Mouse (Mus musculus): ENCODE data around the gene Rpl4. TPM values are rescaled to one million over a fixed set of nuclear protein-coding genes. Genes with fewer than 3 reads are reported as not detected.

Gene Rpl4
- polyA plus RNA-seq, 1 experiment from 2014 or later = 693 TPM

DNA sequence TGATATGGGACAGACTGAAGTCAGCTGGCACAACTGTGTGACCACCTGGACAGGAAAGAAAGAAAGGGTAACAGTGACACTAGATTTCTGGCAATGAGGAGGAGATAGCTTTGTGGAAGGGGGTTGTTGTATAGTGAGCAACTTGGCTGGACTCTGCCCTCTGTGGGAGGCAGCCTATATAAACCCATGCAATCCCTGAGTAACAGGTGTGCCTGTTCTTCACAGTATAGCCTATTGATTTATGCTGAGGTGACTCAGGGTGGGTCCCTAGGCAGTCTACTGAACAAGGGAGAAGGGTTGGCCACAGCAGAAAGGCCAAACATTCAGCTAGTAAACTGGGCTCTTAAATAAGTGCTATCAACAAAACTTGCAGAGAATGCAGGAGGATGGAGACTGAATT, 52.6 kb downstream of the Rpl4 start:
- Histone ChIP-seq H3K27ac (ENCODE audit: low read length) (no peak overlapping the region), H3K4me3 (ENCODE audit: low read depth, low read length) (no peak overlapping the region), H3K9me3 (ENCODE audit: low read length) (no peaks in the 10 kb centered on the region), H3K4me2 (replicated peaks; ENCODE audit: low read depth, low read length) (no peak overlapping the region), H3K27me3 (replicated peaks; ENCODE audit: insufficient read depth, low read length) (no peaks in the 10 kb centered on the region), H3K36me3 (ENCODE audit: insufficient read depth, low read length) (no peaks in the 10 kb centered on the region), H3K9ac (replicated peaks; ENCODE audit: low read depth) (no peak overlapping the region), H3K4me1 (ENCODE audit: insufficient read depth, low read depth, low read length) (no peaks in the 10 kb centered on the region; the same call in 1 of the 2 replicates)
- DNase-seq (ENCODE audit: low spot score) (no peak), ATAC-seq (no peak)
- TF ChIP-seq CTCF (IDR thresholded peaks at IDR 0.05) = no peak
- TF ChIP-seq EP300 (IDR thresholded peaks at IDR 0.05) = no peak

DNA sequence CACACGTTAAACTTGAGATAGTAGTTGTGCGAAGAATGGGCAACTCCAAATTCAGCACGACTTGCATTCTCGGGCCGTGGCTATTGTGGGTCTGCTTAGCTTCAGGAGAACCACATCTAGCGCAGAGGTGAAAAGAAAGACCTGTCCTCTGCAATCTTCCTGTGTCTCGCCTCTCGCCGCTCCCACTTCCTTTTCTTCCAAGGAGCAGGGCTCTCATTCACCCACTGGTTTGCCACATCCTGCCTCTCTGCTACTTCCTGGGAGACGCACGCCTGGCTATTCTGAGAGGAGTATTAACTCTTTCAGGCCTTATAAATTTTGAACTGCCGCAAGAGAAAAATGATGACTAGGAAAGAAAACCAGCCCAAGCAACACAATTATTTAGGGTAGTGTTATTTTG, 54.6 kb downstream of the Rpl4 start:
- Histone ChIP-seq H3K9me3 (ENCODE audit: low read length) (no peaks in the 10 kb centered on the region), H3K4me3 (ENCODE audit: low read depth, low read length) (no peak overlapping the region), H3K4me2 (replicated peaks; ENCODE audit: low read depth, low read length) (peak overlapping the region; percentile 11; the same call in 1 of the 2 replicates), H3K27me3 (replicated peaks; ENCODE audit: insufficient read depth, low read length) (no peaks in the 10 kb centered on the region), H3K27ac (ENCODE audit: low read length) (no peak overlapping the region), H3K9ac (replicated peaks; ENCODE audit: low read depth) (no peak overlapping the region), H3K4me1 (ENCODE audit: insufficient read depth, low read depth, low read length) (peaks cover 9% of the 10 kb centered on the region; the same call in 1 of the 2 replicates), H3K36me3 (ENCODE audit: insufficient read depth, low read length) (no peaks in the 10 kb centered on the region)
- no peak for ATAC-seq
- no peak for TF ChIP-seq EP300 (IDR thresholded peaks at IDR 0.05)
- no peak for TF ChIP-seq CTCF (IDR thresholded peaks at IDR 0.05)
- peak; percentile 53 for DNase-seq (ENCODE audit: low spot score)
- WGBS = 56% methylated on average over 12 of the region's 12 CpGs

Small RNAs within 50 kb of the gene (microRNA-seq; reads per million reads assigned to microRNA genes)
- not detected for gene Gm24106

Other genes with a start within 250 kb of the Rpl4 start
- 13.4 and 15.3 TPM in 2 replicates for gene Smad6, start 151.3 kb upstream of the Rpl4 start, polyA plus RNA-seq (2015; fragmentation: Nextera tagmentation; extraction: Ambion mirVana)
- gene Lctl, start 56.2 kb upstream of the Rpl4 start, polyA plus RNA-seq (2015; fragmentation: Nextera tagmentation; extraction: Ambion mirVana) = not detected in 2 replicates
- 1.5 and 1.7 TPM in 2 replicates for gene Zwilch, start 271 bp upstream of the Rpl4 start, polyA plus RNA-seq (2015; fragmentation: Nextera tagmentation; extraction: Ambion mirVana)
- gene Snapc5, start 5.9 kb downstream of the Rpl4 start, polyA plus RNA-seq (2015; fragmentation: Nextera tagmentation; extraction: Ambion mirVana) = 35.5 and 47.4 TPM in 2 replicates
- 1.0 and 1.1 TPM in 2 replicates for gene Uchl4, start 61.8 kb downstream of the Rpl4 start, polyA plus RNA-seq (2015; fragmentation: Nextera tagmentation; extraction: Ambion mirVana)
- gene Map2k1, start 80.3 kb downstream of the Rpl4 start, polyA plus RNA-seq (2015; fragmentation: Nextera tagmentation; extraction: Ambion mirVana) = 67.1 and 77.6 TPM in 2 replicates
- gene Tipin, start 108.2 kb downstream of the Rpl4 start, polyA plus RNA-seq (2015; fragmentation: Nextera tagmentation; extraction: Ambion mirVana) = 59.8 and 70.2 TPM in 2 replicates
- 8.1 and 9.6 TPM in 2 replicates for gene Dis3l, start 167.9 kb downstream of the Rpl4 start, polyA plus RNA-seq (2015; fragmentation: Nextera tagmentation; extraction: Ambion mirVana)
- gene Megf11, start 212.3 kb downstream of the Rpl4 start, polyA plus RNA-seq (2015; fragmentation: Nextera tagmentation; extraction: Ambion mirVana) = 0.56 and 0.63 TPM in 2 replicates

All from lung, postnatal 0 days (tissue).